Mouse (Mus musculus): ENCODE data around the gene Prpf31. TPM values are rescaled to one million over a fixed set of nuclear protein-coding genes. Genes with fewer than 3 reads are reported as not detected.

The Prpf31 gene
- total RNA-seq, 2 experiments from 2014 or later, result 51.7 to 54.2 TPM

- no peak for DNase-seq (ENCODE audit: extremely low spot score in 1 of 2, low spot score in 1 of 2)
Measured at GRCm38 (mm10) chr7:3683908-3684550, 54.2 kb downstream of the Prpf31 start.

- DNase-seq (ENCODE audit: extremely low spot score in 1 of 2, low spot score in 1 of 2), result no peak
Measured at GRCm38 (mm10) chr7:3684698-3685097, 54.9 kb downstream of the Prpf31 start.

- DNase-seq (ENCODE audit: extremely low spot score in 1 of 2, low spot score in 1 of 2), result no peak
Measured at GRCm38 (mm10) chr7:3685400-3686187, 55.8 kb downstream of the Prpf31 start.

- DNase-seq (ENCODE audit: extremely low spot score in 1 of 2, low spot score in 1 of 2), result no peak
Measured at GRCm38 (mm10) chr7:3691919-3692318, 62.1 kb downstream of the Prpf31 start.

Small RNAs within 50 kb of the gene (microRNA-seq; reads per million reads assigned to microRNA genes)
- gene Gm25100 (0 reads per million in 2 experiments), gene Mir3572 (5.2 to 7.5 reads per million in 2 experiments)

Other genes with a start within 250 kb of the Prpf31 start
- 100 to 1,000 TPM; 380 to 428 TPM for gene Cacng8, start 239.3 kb upstream of the Prpf31 start, total RNA-seq (2021)
- 1 to 10 TPM; 1.3 to 2.2 TPM for gene Cacng6, start 205.8 kb upstream of the Prpf31 start, total RNA-seq (2021)
- gene Tarm1, start 127.4 kb upstream of the Prpf31 start, total RNA-seq (2021), result not detected
- under 1 TPM; 0.54 to 0.99 TPM for gene Oscar, start 13.8 kb upstream of the Prpf31 start, total RNA-seq (2021)
- gene Ndufa3, start 12.6 kb upstream of the Prpf31 start, total RNA-seq (2021), result 100 to 1,000 TPM; 576 to 686 TPM
- 10 to 100 TPM; 36.0 to 40.5 TPM for gene Tfpt, start 56 bp upstream of the Prpf31 start, total RNA-seq (2021)
- gene Cnot3, start 15.3 kb downstream of the Prpf31 start, total RNA-seq (2021), result 10 to 100 TPM; 49.7 to 61.3 TPM
- 1 to 10 TPM; 5.3 to 5.5 TPM for gene Leng1, start 35.9 kb downstream of the Prpf31 start, total RNA-seq (2021)
- gene Tmc4, start 47.6 kb downstream of the Prpf31 start, total RNA-seq (2021), result 1 to 10 TPM; 4.6 to 8.1 TPM
- 10 to 100 TPM; 75.7 to 87.8 TPM for gene Tsen34, start 62.9 kb downstream of the Prpf31 start, total RNA-seq (2021)
- 100 to 1,000 TPM; 133 to 153 TPM for gene Mboat7, start 63.5 kb downstream of the Prpf31 start, total RNA-seq (2021)
- 100 to 1,000 TPM; 367 to 434 TPM for gene Rps9, start 74.0 kb downstream of the Prpf31 start, total RNA-seq (2021)
- gene Pirb, start 90.4 kb downstream of the Prpf31 start, total RNA-seq (2021), result under 1 TPM in 1 of 2 experiments, not detected in 1; 0.12 TPM
- not detected for gene Gm15448, start 195.7 kb downstream of the Prpf31 start, total RNA-seq (2021)
- not detected for gene Pira2, start 215.1 kb downstream of the Prpf31 start, total RNA-seq (2021)

Measured in layer of hippocampus, postnatal 25 days (tissue).